Mouse (Mus musculus): Measurements from ENCODE around the gene Arl6. TPM values are rescaled to one million over a fixed set of nuclear protein-coding genes. Genes with fewer than 3 reads are reported as not detected.

Arl6 gene
- total RNA-seq (2014; rRNA removed), result 29.2 and 30.7 TPM in 2 replicates
- polyA plus RNA-seq (2015; fragmentation: Nextera tagmentation; extraction: Ambion mirVana), result 62.0 and 63.1 TPM in 2 replicates

GRCm38 (mm10) chr16:59639102-59639691, at the start of gene Arl6:
Arl6 (minus strand) TSS chr16:59639391.
- TF ChIP-seq CTCF (IDR thresholded peaks at IDR 0.05), result no peak
- H3K9me3 ChIP-seq (ENCODE audit: low read length), result no peaks in the 10 kb centered on the region
- DNase-seq (ENCODE audit: low spot score) (peak; percentile 97), ATAC-seq (ENCODE audit: low FRiP score) (peak; percentile 98)
- no peaks in the 10 kb centered on the region for H3K27me3 ChIP-seq (ENCODE audit: insufficient read depth, low read length)
- H3K27ac ChIP-seq (ENCODE audit: low read depth, low read length), result peak within 1 kb of the TSS; percentile 98
- peak within 1 kb of the TSS; percentile 83 for H3K9ac ChIP-seq (replicated peaks; ENCODE audit: low read length, poor library complexity, severe bottlenecking)
- under 1% methylated on average over 43 of the region's 46 CpGs for WGBS
- H3K4me1 ChIP-seq (ENCODE audit: insufficient read depth, low read length), result no peaks in the 10 kb centered on the region
- peak within 1 kb of the TSS; percentile 59 for H3K4me3 ChIP-seq (ENCODE audit: low read depth, low read length)
- no peaks in the 10 kb centered on the region for H3K36me3 ChIP-seq (ENCODE audit: insufficient read depth, low read length)
- H3K4me2 ChIP-seq (ENCODE audit: low read depth, low read length, poor library complexity, severe bottlenecking), result peak within 1 kb of the TSS; percentile 51

- 73% methylated on average over 5 of the region's 5 CpGs for WGBS
- Histone ChIP-seq H3K9me3 (ENCODE audit: low read length) (no peaks in the 10 kb centered on the region), H3K27ac (ENCODE audit: low read depth, low read length) (no peak overlapping the region), H3K4me3 (ENCODE audit: low read depth, low read length) (no peak overlapping the region), H3K36me3 (ENCODE audit: insufficient read depth, low read length) (no peaks in the 10 kb centered on the region), H3K9ac (replicated peaks; ENCODE audit: low read length, poor library complexity, severe bottlenecking) (no peak overlapping the region), H3K4me1 (ENCODE audit: insufficient read depth, low read length) (peaks cover 5% of the 10 kb centered on the region; the same call in 1 of the 2 replicates), H3K27me3 (ENCODE audit: insufficient read depth, low read length) (no peaks in the 10 kb centered on the region), H3K4me2 (ENCODE audit: low read depth, low read length, poor library complexity, severe bottlenecking) (no peak overlapping the region)
- DNase-seq (ENCODE audit: low spot score) (no peak), ATAC-seq (ENCODE audit: low FRiP score) (no peak)
- TF ChIP-seq CTCF (IDR thresholded peaks at IDR 0.05), result no peak
Measured at GRCm38 (mm10) chr16:59685135-59685534, 45.9 kb upstream of the Arl6 start.

GRCm38 (mm10) chr16:59683434-59683833, 44.2 kb upstream of the Arl6 start:
- H3K27ac ChIP-seq (ENCODE audit: low read depth, low read length), result no peak overlapping the region
- H3K9ac ChIP-seq (replicated peaks; ENCODE audit: low read length, poor library complexity, severe bottlenecking), result no peak overlapping the region
- no peak overlapping the region for H3K4me3 ChIP-seq (ENCODE audit: low read depth, low read length)
- peak overlapping the region; percentile 36 for H3K4me2 ChIP-seq (ENCODE audit: low read depth, low read length, poor library complexity, severe bottlenecking)
- 2% methylated on average over 8 of the region's 8 CpGs for WGBS
- H3K36me3 ChIP-seq (ENCODE audit: insufficient read depth, low read length), result no peaks in the 10 kb centered on the region
- peak; percentile 99 for TF ChIP-seq CTCF (IDR thresholded peaks at IDR 0.05)
- ATAC-seq (ENCODE audit: low FRiP score), result peak; percentile 86
- H3K27me3 ChIP-seq (ENCODE audit: insufficient read depth, low read length), result no peaks in the 10 kb centered on the region
- peaks cover 5% of the 10 kb centered on the region; the same call in 1 of the 2 replicates for H3K4me1 ChIP-seq (ENCODE audit: insufficient read depth, low read length)
- no peaks in the 10 kb centered on the region for H3K9me3 ChIP-seq (ENCODE audit: low read length)
- DNase-seq (ENCODE audit: low spot score), result peak; percentile 93

- Histone ChIP-seq H3K9me3 (ENCODE audit: low read length) (no peaks in the 10 kb centered on the region), H3K9ac (replicated peaks; ENCODE audit: low read length, poor library complexity, severe bottlenecking) (no peak overlapping the region), H3K4me3 (ENCODE audit: low read depth, low read length) (no peak overlapping the region), H3K4me2 (ENCODE audit: low read depth, low read length, poor library complexity, severe bottlenecking) (no peak overlapping the region), H3K36me3 (ENCODE audit: insufficient read depth, low read length) (no peaks in the 10 kb centered on the region), H3K4me1 (ENCODE audit: insufficient read depth, low read length) (peaks cover 5% of the 10 kb centered on the region; the same call in 1 of the 2 replicates), H3K27ac (ENCODE audit: low read depth, low read length) (no peak overlapping the region), H3K27me3 (ENCODE audit: insufficient read depth, low read length) (no peaks in the 10 kb centered on the region)
- WGBS, result 88% methylated on average over 8 of the region's 8 CpGs
- DNase-seq (ENCODE audit: low spot score) (no peak), ATAC-seq (ENCODE audit: low FRiP score) (no peak)
- TF ChIP-seq CTCF (IDR thresholded peaks at IDR 0.05), result no peak
Measured at GRCm38 (mm10) chr16:59682216-59682891, 43.2 kb upstream of the Arl6 start.

GRCm38 (mm10) chr16:59666938-59667337, 27.7 kb upstream of the Arl6 start:
- 91% methylated on average over 2 of the region's 2 CpGs for WGBS

GRCm38 (mm10) chr16:59643766-59644165, 4.6 kb upstream of the Arl6 start:
- no peaks in the 10 kb centered on the region for H3K4me1 ChIP-seq (ENCODE audit: insufficient read depth, low read length)
- TF ChIP-seq CTCF (IDR thresholded peaks at IDR 0.05), result no peak
- no peaks in the 10 kb centered on the region for H3K36me3 ChIP-seq (ENCODE audit: insufficient read depth, low read length)
- H3K27ac ChIP-seq (ENCODE audit: low read depth, low read length), result no peak overlapping the region
- DNase-seq (ENCODE audit: low spot score) (no peak), ATAC-seq (ENCODE audit: low FRiP score) (no peak)
- no peaks in the 10 kb centered on the region for H3K27me3 ChIP-seq (ENCODE audit: insufficient read depth, low read length)
- H3K9me3 ChIP-seq (ENCODE audit: low read length), result no peaks in the 10 kb centered on the region
- H3K9ac ChIP-seq (replicated peaks; ENCODE audit: low read length, poor library complexity, severe bottlenecking), result no peak overlapping the region
- H3K4me2 ChIP-seq (ENCODE audit: low read depth, low read length, poor library complexity, severe bottlenecking), result no peak overlapping the region
- 47% methylated on average over 2 of the region's 2 CpGs for WGBS
- H3K4me3 ChIP-seq (ENCODE audit: low read depth, low read length), result no peak overlapping the region

More at GRCm38 (mm10) chr16:59666938-59667337, 27.7 kb upstream of the Arl6 start:
- H3K4me3 ChIP-seq (ENCODE audit: low read depth, low read length), result no peak overlapping the region
- ATAC-seq (ENCODE audit: low FRiP score) (no peak), DNase-seq (ENCODE audit: low spot score) (no peak)
- H3K27ac ChIP-seq (ENCODE audit: low read depth, low read length), result no peak overlapping the region
- H3K27me3 ChIP-seq (ENCODE audit: insufficient read depth, low read length), result no peaks in the 10 kb centered on the region
- no peaks in the 10 kb centered on the region for H3K9me3 ChIP-seq (ENCODE audit: low read length)
- no peaks in the 10 kb centered on the region for H3K4me1 ChIP-seq (ENCODE audit: insufficient read depth, low read length)
- H3K36me3 ChIP-seq (ENCODE audit: insufficient read depth, low read length), result no peaks in the 10 kb centered on the region
- TF ChIP-seq CTCF (IDR thresholded peaks at IDR 0.05), result peak; percentile 29; the same call in 1 of the 2 replicates
- no peak overlapping the region for H3K4me2 ChIP-seq (ENCODE audit: low read depth, low read length, poor library complexity, severe bottlenecking)
- no peak overlapping the region for H3K9ac ChIP-seq (replicated peaks; ENCODE audit: low read length, poor library complexity, severe bottlenecking)
